Mouse (Mus musculus): Measurements from ENCODE around the gene Brca2. TPM values are rescaled to one million over a fixed set of nuclear protein-coding genes. Genes with fewer than 3 reads are reported as not detected.

Brca2 gene
- polyA plus RNA-seq (2017; shearing (Covaris generic)) = 10 to 100 TPM in 1 of 2 experiments, 1 to 10 TPM in 1; 7.3 to 14.4 TPM

DNA sequence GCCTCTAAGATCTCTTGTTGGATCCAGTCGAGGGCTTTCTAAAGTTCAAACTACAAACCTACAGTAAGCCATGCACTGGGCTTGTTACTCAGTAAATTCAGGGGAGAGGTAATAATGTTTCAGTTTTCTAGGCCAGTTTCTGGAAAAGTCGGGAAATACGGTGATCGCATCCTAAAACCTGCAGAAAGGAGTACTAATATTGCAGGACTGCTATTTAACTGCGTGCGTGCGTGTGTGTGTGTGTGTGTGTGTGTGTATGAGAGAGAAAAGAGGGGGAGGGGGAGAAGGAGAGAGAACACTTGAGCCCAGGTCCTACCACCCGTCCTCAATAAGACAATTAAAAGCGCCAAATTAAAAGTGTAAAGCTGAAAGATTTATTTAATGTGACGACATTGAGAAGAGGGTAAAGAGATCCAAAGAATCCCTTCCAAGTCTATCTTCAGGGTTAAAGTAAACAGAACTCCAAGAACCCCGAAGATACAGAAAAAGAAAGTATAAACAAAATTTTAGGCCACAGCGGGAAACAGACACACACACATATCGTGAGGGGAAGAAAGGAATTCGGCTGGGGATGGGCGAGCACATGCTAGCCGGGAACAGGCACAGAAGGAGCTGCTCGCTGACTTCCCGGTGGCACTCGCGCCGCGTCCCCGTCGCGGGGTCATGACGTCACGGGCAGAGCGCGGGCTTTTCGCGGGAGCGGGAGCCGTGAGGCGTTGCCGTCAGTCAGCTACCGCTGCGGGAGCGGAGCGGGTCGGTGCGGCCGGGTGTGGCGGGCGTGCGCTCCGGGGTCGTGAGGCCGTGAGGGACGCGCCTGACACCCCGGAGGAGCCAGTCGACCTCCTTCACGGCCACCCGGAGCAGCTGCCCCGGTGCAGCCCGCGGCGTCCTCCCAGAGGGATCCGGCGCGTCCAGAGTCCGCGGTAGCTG, at the start of gene Brca2:
Gene Brca2 (plus strand): TSS at position 694 of the 930 bp plus-strand sequence.

DNA sequence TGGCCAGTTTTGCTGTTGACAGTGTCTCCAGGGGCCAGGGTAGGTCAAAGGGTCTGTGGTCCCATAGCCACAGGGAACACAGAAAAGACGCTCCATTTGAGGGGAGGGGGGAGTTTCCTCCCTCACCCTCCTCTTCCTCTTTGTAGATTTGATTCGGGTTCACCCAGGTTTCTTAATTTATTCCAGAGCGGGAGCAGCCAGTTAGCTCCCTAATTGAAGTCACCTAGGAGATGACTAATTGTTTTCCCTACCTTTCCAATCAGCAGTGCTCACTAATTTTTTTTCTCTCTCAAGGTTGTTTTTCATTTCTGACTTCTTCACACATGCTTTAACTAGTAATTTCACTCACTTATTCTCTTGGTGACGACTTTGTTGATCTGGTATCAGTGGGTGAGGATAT, 4.4 kb upstream of the Brca2 start, which contains the start of gene Zar1l:
Gene Zar1l (minus strand): TSS at position 101 of the 400 bp plus-strand sequence.

DNA sequence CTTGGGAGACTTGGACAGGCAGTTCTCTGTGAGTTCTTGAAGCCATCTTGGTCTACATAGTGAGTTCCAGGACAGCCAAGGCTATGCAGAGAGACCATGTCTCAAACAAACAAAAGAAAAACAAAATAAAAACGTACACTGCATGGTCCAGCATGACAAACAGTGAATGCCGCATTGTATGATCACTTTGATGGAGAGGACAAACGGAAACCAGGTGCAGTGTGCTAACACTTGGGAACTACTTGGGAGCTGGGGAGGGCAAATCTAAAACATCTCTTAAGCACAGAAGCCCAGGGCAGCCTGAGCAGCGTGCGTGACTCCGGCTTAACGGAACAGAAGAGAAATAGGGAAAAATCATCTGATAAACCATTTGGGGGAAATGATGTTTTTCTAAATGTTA, 74.7 kb downstream of the Brca2 start, which contains the start of gene N4bp2l1:
Gene N4bp2l1 (minus strand): TSS at position 101 of the 400 bp plus-strand sequence.

Other genes with a start within 250 kb of the Brca2 start
- not detected for gene Zar1l, start 4.5 kb upstream of the Brca2 start, polyA plus RNA-seq (2017; shearing (Covaris generic))
- 100 to 1,000 TPM; 108 to 113 TPM for gene N4bp2l1, start 74.6 kb downstream of the Brca2 start, polyA plus RNA-seq (2017; shearing (Covaris generic))
- 10 to 100 TPM; 86.5 to 89.4 TPM for gene N4bp2l2, start 143.6 kb downstream of the Brca2 start, polyA plus RNA-seq (2017; shearing (Covaris generic))
- 10 to 100 TPM; 23.1 to 23.3 TPM for gene Pds5b, start 151.1 kb downstream of the Brca2 start, polyA plus RNA-seq (2017; shearing (Covaris generic))

Data from activated CD4-positive, CD25-positive, alpha-beta regulatory T cell (primary cell).